Mouse (Mus musculus) brown adipose tissue, adult 24 weeks (tissue): ENCODE measurements around the gene Larp4. TPM values are rescaled to one million over a fixed set of nuclear protein-coding genes. Genes with fewer than 3 reads are reported as not detected.

Experiments used
- H3K27ac ChIP-seq: fragments of 200-500 bp; replicated peaks from 2 replicates; pipeline ENCODE4 v1.5.1; 2012; ENCODE audit warnings: low read depth, mild to moderate bottlenecking, low read length
- H3K4me1 ChIP-seq: fragments of 200-500 bp; 2 replicates; pipeline ENCODE4 v1.6.1; 2012; ENCODE audit warnings: low read length, mixed read lengths; ENCODE audit not compliant: control insufficient read depth, insufficient read depth, insufficient read length
- H3K4me3 ChIP-seq: fragments of 200-500 bp; 2 replicates; pipeline ENCODE4 v1.5.1; 2012; ENCODE audit warnings: low read depth, mild to moderate bottlenecking, low read length, moderate library complexity; ENCODE audit not compliant: insufficient read depth
- polyA plus RNA-seq: library from polyadenylated mRNA; stranded (reverse); fragments of >200 nt; gene quantifications from 2 replicates; pipeline ENCODE4 v1.2.4, GENCODE M21; 2012; ENCODE audit not compliant: missing spikeins, insufficient read depth, insufficient read length

Gene Larp4
- polyA plus RNA-seq, 1 experiment, result 38.5 TPM

DNA sequence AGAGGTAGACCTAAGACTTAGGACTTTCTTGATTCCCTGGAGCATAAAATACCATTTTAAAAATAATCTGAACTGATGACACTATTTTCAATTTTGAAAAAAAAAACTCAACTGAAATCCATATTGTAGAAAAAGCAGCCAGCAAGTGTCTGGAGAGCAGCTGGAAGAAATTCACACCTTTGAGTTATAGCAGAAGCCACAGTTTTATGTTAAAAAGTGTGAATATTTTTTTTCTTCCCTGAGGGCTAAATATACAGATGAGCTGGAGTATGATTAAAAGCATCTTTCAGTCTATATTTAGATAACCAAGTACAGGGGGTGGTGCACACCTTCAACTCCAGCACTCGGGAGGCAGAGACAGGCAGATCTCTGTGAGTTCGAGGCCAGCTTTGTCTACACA is 60.0 kb downstream of the Larp4 start:
- Histone ChIP-seq H3K4me3 (no peak overlapping the region), H3K4me1 (no peaks in the 10 kb centered on the region), H3K27ac (no peak overlapping the region)

DNA sequence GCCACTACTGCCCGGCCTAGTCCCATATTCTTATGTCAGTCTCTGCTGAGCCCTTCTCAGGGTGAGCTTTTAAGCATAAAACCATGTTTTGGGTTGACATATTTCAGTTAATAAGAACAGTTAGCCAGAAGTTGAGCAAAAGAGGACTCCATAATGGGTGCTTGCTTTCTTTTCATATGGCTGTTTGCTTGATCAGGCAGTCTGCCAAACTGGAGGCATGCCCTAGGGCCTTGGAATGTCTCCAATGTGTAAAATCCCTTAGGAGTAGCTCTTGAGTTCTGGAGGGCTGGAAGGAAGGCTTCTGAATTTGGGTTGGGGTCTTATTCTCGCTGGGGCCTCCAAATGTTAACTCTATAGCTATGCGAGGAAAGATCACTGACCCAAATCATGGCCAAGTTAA is 62.7 kb downstream of the Larp4 start:
- H3K4me1 ChIP-seq, result no peaks in the 10 kb centered on the region
- no peak overlapping the region for H3K27ac ChIP-seq
- H3K4me3 ChIP-seq, result no peak overlapping the region

DNA sequence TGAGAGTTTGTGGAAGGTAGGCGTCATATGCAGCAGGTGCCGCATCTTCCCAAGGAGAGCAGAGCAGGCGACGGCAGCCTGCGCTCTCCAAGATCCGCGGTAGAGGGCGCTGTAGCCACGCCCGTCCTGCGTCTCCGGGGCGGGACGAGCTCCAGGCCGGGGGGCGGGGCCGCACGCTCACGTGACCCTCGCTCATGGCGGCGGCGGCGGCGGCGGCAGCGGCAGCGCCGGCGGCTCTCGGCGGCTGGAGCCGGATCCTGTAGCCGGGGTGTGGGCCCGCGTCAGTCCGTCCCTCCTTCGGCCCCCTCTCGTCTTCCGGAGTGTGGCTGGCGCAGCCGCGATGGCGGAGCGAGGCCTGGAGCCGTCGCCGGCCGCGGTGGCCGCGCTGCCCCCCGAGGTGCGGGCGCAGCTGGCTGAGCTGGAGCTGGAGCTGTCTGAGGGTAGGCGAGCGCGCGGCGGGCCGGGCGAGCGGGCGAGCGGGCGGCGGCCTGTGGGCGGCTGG is 68.7 kb downstream of the Larp4 start, which contains the start of gene Dip2b:
Gene Dip2b, plus strand, starts transcription at position 195 of the 502 bp plus-strand sequence.
- peak within 1 kb of the TSS; percentile 66 for H3K27ac ChIP-seq
- peaks cover 7% of the 10 kb centered on the region for H3K4me1 ChIP-seq
- H3K4me3 ChIP-seq, result peak within 1 kb of the TSS; percentile 78

GRCm38 (mm10) chr15:100039001-100039701 is 69.3 kb downstream of the Larp4 start:
- Histone ChIP-seq H3K4me1 (peaks cover 7% of the 10 kb centered on the region), H3K27ac (peak overlapping the region; percentile 66), H3K4me3 (peak overlapping the region; percentile 78)

GRCm38 (mm10) chr15:100040541-100041266 is 70.8 kb downstream of the Larp4 start:
- peaks cover 16% of the 10 kb centered on the region for H3K4me1 ChIP-seq
- 0 out of 2 replicates have a peak overlapping the region, but pooled peaks have one; percentile 0 for H3K4me3 ChIP-seq
- peak overlapping the region; percentile 15; the same call in 1 of the 2 replicates for H3K27ac ChIP-seq

DNA sequence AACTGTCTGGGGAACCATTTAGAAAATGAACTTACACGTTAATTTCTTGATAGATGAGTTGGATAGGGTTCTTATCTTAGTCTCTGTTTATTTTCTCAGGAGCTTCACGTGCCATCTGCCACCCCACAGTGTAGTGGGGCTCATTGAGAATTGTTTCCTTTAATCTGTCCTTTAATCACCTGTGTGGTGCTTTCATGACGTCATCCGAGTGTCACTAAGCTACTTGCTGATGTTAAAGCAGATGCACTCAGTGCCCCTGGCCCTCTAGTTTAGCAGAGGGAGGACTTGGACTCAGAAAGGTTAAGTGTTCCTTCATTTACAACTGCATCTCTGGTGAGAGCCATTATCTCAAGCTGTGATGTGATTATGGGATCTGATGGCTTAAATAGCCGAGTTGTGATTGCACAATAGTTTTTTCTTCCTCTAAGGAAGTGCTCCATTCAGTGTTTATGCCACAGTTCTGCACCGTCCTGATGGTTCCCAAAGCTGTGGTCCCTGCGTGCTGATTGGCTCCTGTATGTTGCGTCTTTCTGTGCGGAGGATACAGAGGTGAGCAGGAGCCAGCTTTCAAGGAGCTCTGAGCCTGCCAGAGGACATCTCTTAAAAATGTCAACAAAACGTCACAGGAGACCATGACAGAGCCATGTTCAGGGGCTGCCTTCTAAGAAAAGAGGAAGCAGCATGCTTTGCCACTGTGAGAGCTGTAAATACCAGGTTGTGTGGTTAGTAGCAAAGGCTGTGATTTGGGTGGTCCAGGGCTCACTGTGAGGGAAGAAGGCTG is 71.6 kb downstream of the Larp4 start:
- H3K4me1 ChIP-seq, result peaks cover 23% of the 10 kb centered on the region
- H3K4me3 ChIP-seq, result peak overlapping the region; percentile 23
- peak overlapping the region; percentile 15; the same call in 1 of the 2 replicates for H3K27ac ChIP-seq

DNA sequence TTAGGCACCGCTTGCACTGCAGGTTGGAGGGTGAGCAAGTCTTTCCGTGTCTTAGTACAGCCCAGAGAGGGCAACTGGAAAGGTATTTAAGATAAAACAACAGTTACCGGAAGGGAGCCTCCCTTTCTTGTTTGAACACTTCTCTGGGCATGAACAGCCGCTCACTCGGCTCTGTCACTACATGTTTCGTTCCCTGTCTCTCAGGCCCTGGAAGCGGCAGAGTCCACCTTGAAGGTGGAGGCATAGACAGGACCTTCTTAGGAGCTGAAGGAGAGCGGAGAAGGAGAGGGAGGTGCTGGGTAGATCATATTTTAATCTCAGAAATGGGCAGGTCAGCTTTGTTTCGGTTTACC is 72.2 kb downstream of the Larp4 start:
- peak overlapping the region; percentile 23 for H3K4me3 ChIP-seq
- H3K27ac ChIP-seq, result peak overlapping the region; percentile 15
- peaks cover 24% of the 10 kb centered on the region for H3K4me1 ChIP-seq

GRCm38 (mm10) chr15:100045576-100045975 is 75.7 kb downstream of the Larp4 start:
- H3K4me3 ChIP-seq, result no peak overlapping the region
- H3K27ac ChIP-seq, result no peak overlapping the region
- H3K4me1 ChIP-seq, result peaks cover 24% of the 10 kb centered on the region

DNA sequence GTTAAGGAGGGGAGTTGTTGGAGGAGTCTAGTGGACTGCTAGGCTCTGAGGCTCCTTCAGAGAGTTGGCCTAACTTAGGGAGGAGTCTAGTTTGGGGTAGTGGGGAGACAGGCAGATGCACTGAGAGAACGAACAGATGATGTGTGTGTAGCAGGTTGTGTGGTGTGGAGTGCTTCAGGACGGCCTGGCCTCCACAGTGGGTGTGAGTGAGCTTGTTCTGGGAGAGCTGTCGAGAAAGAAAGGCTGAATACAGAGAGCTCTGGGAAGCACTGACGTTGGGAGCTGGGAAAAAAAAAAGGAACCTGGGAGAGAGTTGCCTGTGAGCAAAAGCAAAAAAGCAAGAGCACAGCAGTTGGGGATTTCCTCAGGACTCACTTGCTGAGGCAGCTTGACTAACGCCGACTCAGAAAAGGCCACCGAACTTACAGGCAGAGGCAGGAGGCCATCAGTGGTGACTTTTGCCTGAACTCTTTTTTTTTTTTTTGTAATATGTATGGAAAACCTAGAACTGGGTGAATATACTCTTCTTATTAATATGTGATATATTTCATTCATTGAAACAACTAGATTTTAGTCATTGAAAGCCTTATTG is 79.7 kb downstream of the Larp4 start:
- Histone ChIP-seq H3K27ac (no peak overlapping the region), H3K4me3 (no peak overlapping the region), H3K4me1 (peaks cover 19% of the 10 kb centered on the region)

DNA sequence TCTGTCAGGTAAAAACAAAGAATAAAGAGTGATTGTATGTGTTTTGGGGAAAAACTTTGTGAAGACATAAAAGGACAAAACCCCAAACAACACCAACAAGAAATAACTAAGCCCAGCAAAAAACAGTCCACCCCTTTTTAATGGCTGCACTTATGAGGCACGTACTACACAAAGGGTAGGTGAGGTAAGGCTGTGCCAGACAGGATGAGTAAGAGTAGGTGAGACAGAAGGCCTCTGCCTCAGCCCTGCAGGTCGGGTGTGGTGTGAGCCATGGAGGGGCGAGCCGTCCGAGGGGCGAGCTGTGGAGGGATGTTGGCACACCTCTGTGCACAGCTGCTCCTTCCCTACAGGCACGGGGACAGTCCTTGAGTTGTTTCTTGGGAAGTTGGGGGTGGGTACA is 81.1 kb downstream of the Larp4 start:
- Histone ChIP-seq H3K4me1 (peaks cover 8% of the 10 kb centered on the region), H3K27ac (no peak overlapping the region), H3K4me3 (no peak overlapping the region)

- no peak overlapping the region for H3K27ac ChIP-seq
- no peak overlapping the region for H3K4me3 ChIP-seq
- H3K4me1 ChIP-seq, result peaks cover 6% of the 10 kb centered on the region
Observed at GRCm38 (mm10) chr15:100052726-100053125, 82.9 kb downstream of the Larp4 start.

DNA sequence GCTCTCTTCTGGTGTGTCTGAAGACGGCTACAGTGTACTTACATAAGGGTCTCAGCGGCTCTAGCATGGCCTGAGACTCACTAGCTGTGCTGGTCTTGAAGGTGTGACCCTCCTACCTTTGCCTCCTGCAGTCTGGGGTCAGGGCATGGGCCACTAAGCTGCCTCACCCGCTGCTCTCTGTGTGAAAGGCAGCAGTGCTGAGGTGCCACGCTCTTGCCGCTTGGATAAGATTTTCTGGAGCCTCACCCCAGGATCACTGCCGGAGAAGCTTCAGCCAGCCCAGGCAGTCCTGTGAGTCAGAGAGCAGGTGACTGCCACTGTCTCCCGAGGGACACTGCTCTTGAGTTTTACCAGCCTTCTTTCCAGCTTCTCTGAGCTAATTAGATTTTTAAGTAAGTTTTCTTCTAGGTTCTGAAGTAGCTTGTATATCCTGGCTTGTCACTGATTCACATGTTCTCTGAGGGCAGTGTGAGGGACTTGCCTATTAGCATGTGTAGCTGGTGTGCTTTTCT is 86.6 kb downstream of the Larp4 start:
- Histone ChIP-seq H3K27ac (no peak overlapping the region), H3K4me3 (no peak overlapping the region), H3K4me1 (peaks cover 13% of the 10 kb centered on the region)

GRCm38 (mm10) chr15:100057698-100058097 is 87.8 kb downstream of the Larp4 start:
- Histone ChIP-seq H3K4me3 (no peak overlapping the region), H3K4me1 (peaks cover 11% of the 10 kb centered on the region), H3K27ac (no peak overlapping the region)

DNA sequence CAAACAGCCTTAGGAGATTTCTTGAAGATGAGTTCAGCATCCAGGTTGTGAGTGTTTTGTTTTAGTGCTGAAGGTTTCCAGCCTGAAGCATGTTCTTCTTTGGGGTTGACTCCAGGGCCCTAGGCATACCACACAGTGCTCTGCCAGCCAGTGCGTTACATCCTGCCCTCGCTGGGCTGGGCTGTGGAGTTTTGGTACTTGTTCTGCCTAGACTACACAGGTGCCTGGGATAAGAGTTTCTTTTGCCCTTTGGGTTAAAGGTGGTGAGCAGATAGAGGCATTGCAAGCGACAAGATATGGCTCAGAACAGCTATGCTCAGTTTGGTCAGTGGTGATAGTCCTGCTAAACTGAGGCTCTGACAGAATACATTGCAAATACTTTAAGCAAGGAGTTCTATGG is 88.3 kb downstream of the Larp4 start:
- H3K27ac ChIP-seq, result no peak overlapping the region
- no peak overlapping the region for H3K4me3 ChIP-seq
- H3K4me1 ChIP-seq, result peaks cover 11% of the 10 kb centered on the region

DNA sequence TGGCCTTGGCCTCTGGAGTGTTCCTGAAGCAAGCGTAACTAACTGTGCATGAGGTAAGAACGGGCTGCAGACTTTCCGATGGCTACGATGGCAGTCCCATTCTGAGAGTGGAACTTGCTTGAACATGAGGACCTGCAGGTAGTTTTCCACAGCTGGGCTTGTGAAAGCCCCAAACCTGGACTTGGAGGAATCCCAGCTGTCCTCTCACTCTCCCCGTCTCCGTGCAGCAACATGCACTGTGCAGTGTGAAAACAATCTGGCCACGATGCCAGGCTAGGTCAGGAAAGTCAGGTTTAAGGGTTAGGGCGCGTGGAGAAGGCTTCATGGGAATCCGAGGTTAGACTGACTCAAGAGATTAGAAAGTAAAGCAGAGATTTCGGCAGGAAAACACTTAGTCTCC is 89.0 kb downstream of the Larp4 start:
- Histone ChIP-seq H3K4me1 (peaks cover 11% of the 10 kb centered on the region), H3K27ac (no peak overlapping the region), H3K4me3 (no peak overlapping the region)
